Mouse (Mus musculus) brain, embryonic 14.5 days (tissue): Measurements from ENCODE around the gene Lsamp.

Source experiments
- CTCF ChIP-seq: fragments of 200-500 bp; IDR thresholded peaks from 2 replicates; pipeline ENCODE4 v1.5.1; 2012; ENCODE audit warnings: inconsistent platforms, mild to moderate bottlenecking, moderate library complexity, borderline replicate concordance; ENCODE audit not compliant: insufficient read depth, insufficient read length; ENCODE audit errors: extremely low read depth
- POLR2A ChIP-seq: fragments of 200-500 bp; IDR thresholded peaks from 2 replicates; pipeline ENCODE4 v1.6.1; 2012; ENCODE audit warnings: mild to moderate bottlenecking, inconsistent platforms, borderline replicate concordance; ENCODE audit not compliant: poor library complexity, insufficient read depth, insufficient read length, severe bottlenecking; ENCODE audit errors: extremely low read depth

DNA sequence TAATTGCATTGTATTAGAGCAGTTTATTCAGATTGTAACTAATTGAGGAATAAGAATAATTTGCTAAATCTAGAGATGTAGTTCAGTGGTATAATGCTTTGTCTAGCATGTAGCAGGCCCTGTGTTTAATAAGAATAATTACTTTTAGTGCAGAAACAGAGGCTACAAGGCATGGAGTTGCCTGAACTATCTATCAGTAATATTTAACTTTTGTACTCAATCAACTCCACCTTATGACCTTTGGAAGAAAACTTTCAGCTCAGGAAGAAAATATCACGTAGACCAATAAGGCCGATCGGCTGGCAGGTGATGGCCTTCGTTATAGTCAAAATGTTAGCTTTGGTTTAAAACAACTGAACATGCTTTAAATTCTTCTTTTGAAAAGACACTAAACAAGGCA lies 946.4 kb downstream of the Lsamp start:
- TF ChIP-seq CTCF, result no peak
- TF ChIP-seq POLR2A, result no peak
